Mouse (Mus musculus) hindbrain, embryonic 12.5 days (tissue): ENCODE measurements at regions not wholly inside any gene's neighbourhood (a gene's known extent, or its start where the extent isn't known, plus 50 kb on each side); places are given as distances from the start of the nearest gene placed in this dataset.
A peak's percentile ranks its signal among the peaks of the same experiment; 100 is the strongest.

Experiments used
- ATAC-seq: fragments of 200-750 bp; cut with Nextera tagmentation; 2 replicates; pipeline ENCODE4 v1.8.0; 2017; ENCODE audit warnings: moderate TSS enrichment; ENCODE audit not compliant: low FRiP score
- H3K27ac ChIP-seq: fragments of 300-500 bp; sonication (generic); 2 replicates; pipeline ENCODE4 v1.5.1; 2016; ENCODE audit warnings: mild to moderate bottlenecking
- H3K27me3 ChIP-seq: fragments of 300-500 bp; sonication (generic); 2 replicates; pipeline ENCODE4 v1.6.1; 2016; ENCODE audit warnings: mild to moderate bottlenecking
- H3K36me3 ChIP-seq: fragments of 300-500 bp; sonication (generic); 2 replicates; pipeline ENCODE4 v1.6.1; 2016; ENCODE audit warnings: mild to moderate bottlenecking
- H3K4me1 ChIP-seq: fragments of 300-500 bp; sonication (generic); 2 replicates; pipeline ENCODE4 v1.6.1; 2016
- H3K4me2 ChIP-seq: fragments of 300-500 bp; sonication (generic); replicated peaks from 2 replicates; pipeline ENCODE4 v1.6.1; 2016; ENCODE audit warnings: mild to moderate bottlenecking
- H3K4me3 ChIP-seq: fragments of 300-500 bp; sonication (generic); 2 replicates; pipeline ENCODE4 v1.5.1; 2016; ENCODE audit warnings: mild to moderate bottlenecking
- H3K9ac ChIP-seq: fragments of 300-500 bp; sonication (generic); 2 replicates; pipeline ENCODE4 v1.6.1; 2016; ENCODE audit warnings: mild to moderate bottlenecking, moderate library complexity
- H3K9me3 ChIP-seq: fragments of 300-500 bp; sonication (generic); replicated peaks from 2 replicates; pipeline ENCODE4 v1.6.1; 2016; ENCODE audit warnings: mild to moderate bottlenecking
- WGBS: fragments of 180-500 bp; shearing (Covaris S2); methylation state at CpG from one replicate; pipeline ENCODE4 v1.1.7; 2016; 5-methylcytosine and 5-hydroxymethylcytosine counted together

- peak; percentile 37; the same call in 1 of the 2 replicates for ATAC-seq
- H3K9ac ChIP-seq = no peak overlapping the region
- 11% methylated on average over 3 of the region's 3 CpGs for WGBS
These were observed 230.1 kb upstream of the Chd6 start for GRCm38 (mm10) chr2:161338953-161339326.

GRCm38 (mm10) chr2:161332653-161333052, 223.8 kb upstream of the Chd6 start:
- Histone ChIP-seq H3K9me3 (0 out of 2 replicates have a peak, but pooled peaks cover 5% of the 10 kb centered on the region), H3K4me1 (no peaks in the 10 kb centered on the region), H3K27me3 (no peaks in the 10 kb centered on the region), H3K27ac (no peak overlapping the region), H3K4me3 (no peak overlapping the region), H3K4me2 (no peak overlapping the region), H3K9ac (no peak overlapping the region), H3K36me3 (no peaks in the 10 kb centered on the region)
- 47% methylated on average over 2 of the region's 2 CpGs for WGBS
- no peak for ATAC-seq

More at GRCm38 (mm10) chr2:161338953-161339326, 230.1 kb upstream of the Chd6 start:
- Histone ChIP-seq H3K27ac (peak overlapping the region; percentile 77), H3K4me3 (no peak overlapping the region), H3K4me2 (0 out of 2 replicates have a peak overlapping the region, but pooled peaks have one; percentile 21), H3K9me3 (no peaks in the 10 kb centered on the region), H3K4me1 (peaks cover 30% of the 10 kb centered on the region), H3K27me3 (peaks cover 4% of the 10 kb centered on the region; the same call in 1 of the 2 replicates), H3K36me3 (no peaks in the 10 kb centered on the region)

GRCm38 (mm10) chr2:161331850-161332365, 223.0 kb upstream of the Chd6 start:
- Histone ChIP-seq H3K4me1 (no peaks in the 10 kb centered on the region), H3K27ac (no peak overlapping the region), H3K4me3 (no peak overlapping the region), H3K9me3 (0 out of 2 replicates have a peak, but pooled peaks cover 5% of the 10 kb centered on the region), H3K27me3 (no peaks in the 10 kb centered on the region), H3K36me3 (no peaks in the 10 kb centered on the region), H3K9ac (no peak overlapping the region), H3K4me2 (no peak overlapping the region)
- ATAC-seq = no peak
- WGBS = 89% methylated on average over 10 of the region's 10 CpGs

- no peak for ATAC-seq
- Histone ChIP-seq H3K4me3 (no peak overlapping the region), H3K36me3 (no peaks in the 10 kb centered on the region), H3K27ac (no peak overlapping the region), H3K9ac (no peak overlapping the region), H3K4me2 (no peak overlapping the region), H3K9me3 (no peaks in the 10 kb centered on the region), H3K27me3 (no peaks in the 10 kb centered on the region), H3K4me1 (no peaks in the 10 kb centered on the region)
- WGBS = 58% methylated on average over 3 of the region's 3 CpGs
These were observed 193.9 kb upstream of the Chd6 start for GRCm38 (mm10) chr2:161302796-161303195.

- H3K36me3 ChIP-seq = no peaks in the 10 kb centered on the region
- no peaks in the 10 kb centered on the region for H3K9me3 ChIP-seq
- H3K4me1 ChIP-seq = peaks cover 5% of the 10 kb centered on the region; the same call in 1 of the 2 replicates
- H3K9ac ChIP-seq = no peak overlapping the region
- no peak overlapping the region for H3K27ac ChIP-seq
- WGBS = 65% methylated on average over 9 of the region's 9 CpGs
- ATAC-seq = no peak
- H3K27me3 ChIP-seq = no peaks in the 10 kb centered on the region
- H3K4me2 ChIP-seq = no peak overlapping the region
- no peak overlapping the region for H3K4me3 ChIP-seq
These were observed 160.1 kb upstream of the Chd6 start for GRCm38 (mm10) chr2:161268861-161269413.

GRCm38 (mm10) chr2:161266476-161266875, 157.6 kb upstream of the Chd6 start:
- Histone ChIP-seq H3K9me3 (no peaks in the 10 kb centered on the region), H3K36me3 (no peaks in the 10 kb centered on the region), H3K9ac (no peak overlapping the region), H3K4me3 (no peak overlapping the region), H3K4me2 (no peak overlapping the region), H3K27ac (no peak overlapping the region), H3K27me3 (no peaks in the 10 kb centered on the region), H3K4me1 (peaks cover 5% of the 10 kb centered on the region; the same call in 1 of the 2 replicates)
- WGBS = 32% methylated on average over 5 of the region's 5 CpGs
- ATAC-seq = no peak

GRCm38 (mm10) chr2:161265211-161265610, 156.3 kb upstream of the Chd6 start:
- H3K4me2 ChIP-seq = no peak overlapping the region
- no peaks in the 10 kb centered on the region for H3K36me3 ChIP-seq
- H3K9ac ChIP-seq = no peak overlapping the region
- no peak overlapping the region for H3K27ac ChIP-seq
- ATAC-seq = no peak
- H3K4me3 ChIP-seq = no peak overlapping the region
- no peaks in the 10 kb centered on the region for H3K27me3 ChIP-seq
- 55% methylated on average over 8 of the region's 8 CpGs for WGBS
- no peaks in the 10 kb centered on the region for H3K9me3 ChIP-seq
- peaks cover 5% of the 10 kb centered on the region; the same call in 1 of the 2 replicates for H3K4me1 ChIP-seq

GRCm38 (mm10) chr2:161252761-161253160, 143.9 kb upstream of the Chd6 start:
- Histone ChIP-seq H3K9me3 (no peaks in the 10 kb centered on the region), H3K27me3 (no peaks in the 10 kb centered on the region), H3K4me2 (no peak overlapping the region), H3K4me3 (no peak overlapping the region), H3K36me3 (no peaks in the 10 kb centered on the region), H3K4me1 (no peaks in the 10 kb centered on the region), H3K9ac (no peak overlapping the region), H3K27ac (no peak overlapping the region)
- ATAC-seq = no peak
- WGBS = 93% methylated on average over 2 of the region's 2 CpGs

GRCm38 (mm10) chr2:161241665-161242064, 132.8 kb upstream of the Chd6 start:
- Histone ChIP-seq H3K4me1 (no peaks in the 10 kb centered on the region), H3K4me3 (no peak overlapping the region), H3K36me3 (no peaks in the 10 kb centered on the region), H3K4me2 (no peak overlapping the region), H3K9ac (no peak overlapping the region), H3K9me3 (no peaks in the 10 kb centered on the region), H3K27me3 (no peaks in the 10 kb centered on the region), H3K27ac (no peak overlapping the region)
- ATAC-seq = no peak
- WGBS = 83% methylated on average over 6 of the region's 6 CpGs

GRCm38 (mm10) chr2:161237280-161237819, 128.5 kb upstream of the Chd6 start:
- no peak overlapping the region for H3K27ac ChIP-seq

GRCm38 (mm10) chr2:161233155-161233741, 124.4 kb upstream of the Chd6 start:
- Histone ChIP-seq H3K9ac (no peak overlapping the region), H3K4me1 (no peaks in the 10 kb centered on the region), H3K27ac (no peak overlapping the region), H3K9me3 (no peaks in the 10 kb centered on the region), H3K4me2 (no peak overlapping the region), H3K36me3 (no peaks in the 10 kb centered on the region), H3K4me3 (no peak overlapping the region), H3K27me3 (no peaks in the 10 kb centered on the region)
- ATAC-seq = no peak
- 77% methylated on average over 9 of the region's 9 CpGs for WGBS

More at GRCm38 (mm10) chr2:161237280-161237819, 128.5 kb upstream of the Chd6 start:
- Histone ChIP-seq H3K4me2 (no peak overlapping the region), H3K4me1 (no peaks in the 10 kb centered on the region), H3K4me3 (no peak overlapping the region), H3K9ac (no peak overlapping the region), H3K9me3 (no peaks in the 10 kb centered on the region), H3K36me3 (no peaks in the 10 kb centered on the region), H3K27me3 (no peaks in the 10 kb centered on the region)
- ATAC-seq = no peak
- 65% methylated on average over 9 of the region's 9 CpGs for WGBS

GRCm38 (mm10) chr2:161231405-161231804, 122.5 kb upstream of the Chd6 start:
- Histone ChIP-seq H3K36me3 (no peaks in the 10 kb centered on the region), H3K27ac (no peak overlapping the region; the same call in 1 of the 2 replicates), H3K9me3 (no peaks in the 10 kb centered on the region), H3K27me3 (no peaks in the 10 kb centered on the region), H3K9ac (no peak overlapping the region), H3K4me1 (no peaks in the 10 kb centered on the region), H3K4me3 (no peak overlapping the region), H3K4me2 (no peak overlapping the region)
- WGBS = 69% methylated on average over 4 of the region's 4 CpGs
- ATAC-seq = no peak
